Mouse (Mus musculus): ENCODE results near the gene Cfap46. TPM values are rescaled to one million over a fixed set of nuclear protein-coding genes. Genes with fewer than 3 reads are reported as not detected.

Cfap46 gene
- polyA plus RNA-seq (2015; fragmentation: Illumina TruSeq; extraction: RNeasy Lipid Tissue Mini Kit (QIAGEN cat#74804); ENCODE audit: insufficient read depth, low replicate concordance): 0.23 TPM

GRCm38 (mm10) chr7:139683706-139684552, at the start of gene Cfap46:
Gene Cfap46, minus strand, starts transcription at chr7:139683817.

GRCm38 (mm10) chr7:139582595-139582994, 101.0 kb downstream of the Cfap46 start, which contains the start of gene Nkx6-2:
Gene Nkx6-2, minus strand, starts transcription at chr7:139582797.

Other genes with a start within 250 kb of the Cfap46 start
- gene Nkx6-2, start 101.0 kb downstream of the Cfap46 start, polyA plus RNA-seq (2015; fragmentation: Illumina TruSeq; extraction: RNeasy Lipid Tissue Mini Kit (QIAGEN cat#74804); ENCODE audit: insufficient read depth, low replicate concordance): not detected
- not detected for gene Adgra1, start 150.4 kb upstream of the Cfap46 start, polyA plus RNA-seq (2015; fragmentation: Illumina TruSeq; extraction: RNeasy Lipid Tissue Mini Kit (QIAGEN cat#74804); ENCODE audit: insufficient read depth, low replicate concordance)
- gene Kndc1, start 210.9 kb upstream of the Cfap46 start, polyA plus RNA-seq (2015; fragmentation: Illumina TruSeq; extraction: RNeasy Lipid Tissue Mini Kit (QIAGEN cat#74804); ENCODE audit: insufficient read depth, low replicate concordance): 0.12 TPM